Mouse (Mus musculus) E14TG2a.4 (cell line): Measurements from ENCODE around the gene Gm906.

ENCODE experiments used
- CTCF ChIP-seq: conservative IDR thresholded peaks from 2 replicates; pipeline ENCODE4 v1.5.1; 2014; ENCODE audit warnings: low read length
- POU5F1 ChIP-seq: IDR thresholded peaks from 2 replicates; pipeline ENCODE4 v1.6.1; 2014; ENCODE audit warnings: low read length, borderline replicate concordance

GRCm38 (mm10) chr13:50207966-50208365 lies 42.1 kb downstream of the Gm906 start:
- TF ChIP-seq CTCF, result no peak
- no peak for TF ChIP-seq POU5F1
